Mouse (Mus musculus) heart, adult 2 months (tissue): Measurements from ENCODE around the gene Tob1. TPM values are rescaled to one million over a fixed set of nuclear protein-coding genes. Genes with fewer than 3 reads are reported as not detected.

Experiments used
- DNase-seq, 2 experiments: peaks; one replicate each; pipeline ENCODE4 v3.0.0; 2021
- H3K27ac ChIP-seq: fragments of 200-600 bp; 2 replicates; pipeline ENCODE4 v1.8.1; 2022
- H3K27me3 ChIP-seq: fragments of 200-500 bp; 2 replicates; pipeline ENCODE4 v1.6.1; 2012; ENCODE audit warnings: mild to moderate bottlenecking, low read length, inconsistent platforms, mixed read lengths; ENCODE audit not compliant: control insufficient read depth, insufficient read depth
- H3K36me3 ChIP-seq: fragments of 200-500 bp; 2 replicates; pipeline ENCODE4 v1.6.1; 2012; ENCODE audit warnings: low read length, inconsistent platforms; ENCODE audit not compliant: control insufficient read depth, insufficient read depth
- H3K4me1 ChIP-seq: fragments of 200-500 bp; 2 replicates; pipeline ENCODE4 v1.6.1; 2011; ENCODE audit warnings: low read length; ENCODE audit not compliant: control insufficient read depth, insufficient read depth
- H3K4me3 ChIP-seq: fragments of 200-600 bp; 2 replicates; pipeline ENCODE4 v1.8.1; 2022
- H3K79me2 ChIP-seq: fragments of 200-500 bp; replicated peaks from 2 replicates; pipeline ENCODE4 v1.6.1; 2012; ENCODE audit warnings: mild to moderate bottlenecking, inconsistent platforms, low read length, moderate library complexity, mixed read lengths; ENCODE audit not compliant: control insufficient read depth, insufficient read depth
- H3K9ac ChIP-seq: fragments of 200-500 bp; 2 replicates; pipeline ENCODE4 v1.6.1; 2012; ENCODE audit warnings: low read depth, mild to moderate bottlenecking, control low read depth, inconsistent platforms, low read length, mixed read lengths
- CTCF ChIP-seq: fragments of 200-600 bp; IDR thresholded peaks from 2 replicates; pipeline ENCODE4 v1.8.1; 2022; ENCODE audit warnings: antibody characterized with exemption, mild to moderate bottlenecking, moderate library complexity
- EP300 ChIP-seq: fragments of 200-500 bp; IDR thresholded peaks from 2 replicates; pipeline ENCODE4 v1.6.1; 2011; ENCODE audit warnings: low read depth, low read length, control low read depth; ENCODE audit not compliant: insufficient read depth
- POLR2A ChIP-seq: fragments of 200-500 bp; IDR thresholded peaks from 2 replicates; pipeline ENCODE4 v1.6.1; 2011; ENCODE audit warnings: mild to moderate bottlenecking, low read depth, low read length, control low read depth; ENCODE audit not compliant: insufficient read depth
- WGBS: fragments of 180-500 bp; shearing (Covaris S2); methylation state at CpG from one replicate; pipeline ENCODE4 v1.1.7; 2018; 5-methylcytosine and 5-hydroxymethylcytosine counted together
- intact Hi-C: fragments of 180-260 bp; cut with DNase I; formaldehyde crosslinking; loops from one replicate; pipeline ENCODE4 v1.15.1; 2025
- long read RNA-seq: library from polyadenylated mRNA; stranded (forward); transcript quantifications from one replicate; pipeline ENCODE4 v2.0.0, GENCODE M21; 2021
- polyA plus RNA-seq: library from polyadenylated mRNA; depleted of rRNA; stranded (reverse); fragments of >200 nt; gene quantifications from 2 replicates; pipeline ENCODE4 v1.2.3, GENCODE M21; 2012; rRNA removed
- total RNA-seq, 2 experiments: library from RNA; stranded (reverse); gene quantifications; 2 replicates each; pipeline ENCODE4 v1.2.3; 2021

The Tob1 gene
- total RNA-seq (10 to 100 TPM; 47.6 to 55.1 TPM), polyA plus RNA-seq (29.0 and 33.1 TPM in 2 replicates)
- long read RNA-seq, transcript Tob1-201 (2 exons, 2,288 nt): major isoform, 62 of 66 reads
- long read RNA-seq, partial matches to known transcripts: 4 of 66 reads
- long read RNA-seq, other reads (novel, unspliced or antisense): 0 of 66 reads

DNA sequence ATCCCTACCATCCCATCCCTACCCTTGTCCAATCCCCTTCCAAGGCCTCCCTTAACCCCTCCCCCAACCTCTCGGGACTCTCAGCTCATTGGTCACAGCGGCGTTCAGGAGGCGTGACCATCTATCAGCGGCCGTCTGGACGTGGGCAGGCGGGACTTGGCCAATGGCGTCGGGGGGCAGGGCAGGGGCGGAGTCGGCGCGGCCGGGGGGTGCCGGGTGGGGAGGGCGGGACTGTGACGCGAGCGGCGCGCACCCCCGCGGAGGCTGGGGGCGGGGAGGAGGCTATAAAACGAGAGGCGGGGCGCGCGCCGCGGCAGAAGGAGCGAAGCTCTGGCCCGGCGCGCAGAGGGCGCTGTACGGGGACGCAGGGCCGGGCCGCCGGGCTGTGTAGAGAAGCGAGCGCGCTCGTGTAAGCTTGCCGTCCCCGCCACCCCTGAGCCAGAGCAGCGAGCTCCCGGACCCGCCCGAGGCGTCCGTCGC, at the start of gene Tob1:
Tob1 (plus strand) TSS at position 331 of the 480 bp plus-strand sequence.
- intact Hi-C loops: loop anchor here (5.0 kb wide), 2 partner anchors 111 to 244 kb away; partner anchors contain the start of genes Gm20390, Luc7l3 and Nme1
- Histone ChIP-seq H3K27ac (peak within 1 kb of the TSS; percentile 94), H3K9ac (peak within 1 kb of the TSS; percentile 99), H3K79me2 (0 out of 2 replicates have a peak, but pooled peaks cover 2% of the 10 kb centered on the region), H3K27me3 (no peaks in the 10 kb centered on the region), H3K4me1 (no peaks in the 10 kb centered on the region), H3K4me3 (peak within 1 kb of the TSS; percentile 76), H3K36me3 (peaks cover 12% of the 10 kb centered on the region)
- WGBS: under 1% methylated on average over 44 of the region's 55 CpGs
- TF ChIP-seq EP300: peak; percentile 86; the same call in 1 of the 2 replicates
- peak; percentile 33 for TF ChIP-seq CTCF
- TF ChIP-seq POLR2A: peak; percentile 97
- DNase-seq: peak; percentile 96 to 98

DNA sequence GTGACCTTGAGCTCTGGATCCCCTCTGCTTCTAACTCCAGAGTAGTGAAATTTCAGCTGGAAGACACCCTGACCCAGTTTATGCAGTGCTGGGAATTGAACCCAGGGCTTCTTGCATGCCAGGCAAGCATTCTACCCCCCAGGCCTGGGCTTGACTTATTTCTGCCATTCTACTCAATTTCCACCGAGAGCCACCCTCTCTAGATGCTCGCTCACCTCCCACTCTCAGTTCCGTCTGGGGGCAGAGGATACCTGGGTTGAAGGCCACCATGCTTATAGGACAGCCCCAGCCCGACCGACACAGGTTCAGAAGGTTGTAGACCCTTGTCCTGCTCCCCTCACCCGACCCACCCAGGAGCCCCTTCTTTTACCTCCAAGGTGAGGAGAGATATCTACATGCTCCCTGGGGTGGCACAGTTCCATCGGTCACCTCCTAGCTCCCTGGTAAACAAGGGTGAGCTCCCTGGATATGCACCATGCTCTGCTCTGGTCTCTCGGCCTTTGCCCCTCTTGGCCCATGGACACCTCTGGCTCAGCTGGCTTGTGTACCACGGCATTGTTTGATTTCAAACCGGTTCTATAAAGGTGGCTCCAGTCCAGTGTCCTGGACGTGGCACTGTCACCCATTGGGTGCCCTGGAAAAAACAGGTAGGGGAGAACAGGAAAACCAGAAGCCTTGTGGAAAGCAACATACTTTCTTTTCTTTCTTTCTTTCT, 49.2 kb upstream of the Tob1 start:
- H3K9ac ChIP-seq: no peak overlapping the region
- intact Hi-C loops: loop anchor here (2.0 kb wide), 1 partner anchor 47 kb away; no protein-coding TSS in a partner anchor
- no peaks in the 10 kb centered on the region for H3K36me3 ChIP-seq
- peaks cover 16% of the 10 kb centered on the region for H3K4me1 ChIP-seq
- H3K27me3 ChIP-seq: no peaks in the 10 kb centered on the region
- DNase-seq: no peak
- H3K4me3 ChIP-seq: no peak overlapping the region
- TF ChIP-seq CTCF (no peak), EP300 (no peak), POLR2A (no peak)
- WGBS: 82% methylated on average over 11 of the region's 11 CpGs
- no peaks in the 10 kb centered on the region for H3K79me2 ChIP-seq
- peak overlapping the region; percentile 58 for H3K27ac ChIP-seq

DNA sequence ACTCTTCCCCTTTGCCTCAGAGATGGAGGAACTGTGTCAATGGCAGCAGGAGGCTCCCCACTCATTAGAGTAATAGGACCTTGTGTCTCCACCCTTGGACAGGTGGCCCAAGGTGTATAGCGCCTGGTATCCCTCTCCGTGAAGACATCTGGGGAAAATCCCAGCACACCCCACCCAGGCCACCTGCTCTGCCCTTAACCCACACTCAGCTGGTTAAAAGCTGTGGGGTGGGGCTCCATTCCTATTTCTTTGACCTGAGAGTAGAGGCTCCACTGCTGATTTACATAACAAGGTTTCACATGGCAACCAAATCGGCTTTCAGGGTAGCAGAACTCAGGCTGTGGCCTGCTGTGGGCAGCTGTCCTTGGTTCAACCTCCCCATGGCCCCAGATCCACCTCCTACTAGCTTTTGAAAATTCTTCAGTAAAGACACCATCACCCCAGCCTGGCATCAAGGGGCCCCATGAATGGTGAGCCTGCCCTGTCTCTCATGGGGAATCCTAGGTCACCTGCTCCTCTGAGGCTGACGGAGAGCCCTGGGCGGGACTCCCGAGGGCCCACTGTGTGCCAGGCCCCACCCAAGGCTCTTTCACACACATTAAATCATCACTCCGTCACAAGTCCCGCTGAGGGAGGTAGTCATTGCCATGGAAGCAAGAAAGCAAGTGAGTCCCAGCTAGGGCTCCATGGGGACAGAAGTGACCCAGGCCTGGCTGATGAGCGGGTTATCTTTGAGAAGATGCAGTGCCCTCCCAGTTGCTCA, 48.1 kb upstream of the Tob1 start:
- no peaks in the 10 kb centered on the region for H3K27me3 ChIP-seq
- no peak overlapping the region for H3K9ac ChIP-seq
- DNase-seq: no peak
- 87% methylated on average over 9 of the region's 9 CpGs for WGBS
- TF ChIP-seq POLR2A (no peak), EP300 (no peak), CTCF (no peak)
- H3K4me3 ChIP-seq: no peak overlapping the region
- no peaks in the 10 kb centered on the region for H3K79me2 ChIP-seq
- peaks cover 16% of the 10 kb centered on the region for H3K4me1 ChIP-seq
- H3K27ac ChIP-seq: no peak overlapping the region
- no peaks in the 10 kb centered on the region for H3K36me3 ChIP-seq
- intact Hi-C loops: no loop called here

DNA sequence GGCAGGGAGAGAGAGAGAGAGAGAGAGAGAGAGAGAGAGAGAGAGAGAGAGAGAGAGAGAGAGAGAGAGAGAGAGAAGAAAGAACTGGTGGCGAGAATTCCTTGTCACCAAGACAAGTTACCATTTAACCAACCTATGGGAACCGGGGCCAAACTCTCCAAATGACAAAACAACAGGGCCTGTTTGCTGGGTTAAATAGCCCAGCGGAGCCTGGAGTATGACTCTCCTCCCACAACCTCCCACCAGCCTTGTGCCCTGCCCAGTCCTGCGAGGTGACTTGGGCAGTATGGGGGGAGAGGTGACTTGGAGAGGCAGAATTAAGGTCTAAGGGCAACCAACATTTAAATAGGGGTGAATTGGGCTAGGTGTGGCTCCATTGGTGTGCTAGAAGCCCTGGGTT, 45.5 kb upstream of the Tob1 start:
- no peaks in the 10 kb centered on the region for H3K36me3 ChIP-seq
- H3K9ac ChIP-seq: no peak overlapping the region
- H3K27ac ChIP-seq: no peak overlapping the region
- H3K4me3 ChIP-seq: no peak overlapping the region
- no peaks in the 10 kb centered on the region for H3K79me2 ChIP-seq
- 83% methylated on average over 4 of the region's 4 CpGs for WGBS
- DNase-seq: no peak
- intact Hi-C loops: no loop called here
- peaks cover 6% of the 10 kb centered on the region for H3K4me1 ChIP-seq
- TF ChIP-seq CTCF (no peak), POLR2A (no peak), EP300 (no peak)
- H3K27me3 ChIP-seq: no peaks in the 10 kb centered on the region

DNA sequence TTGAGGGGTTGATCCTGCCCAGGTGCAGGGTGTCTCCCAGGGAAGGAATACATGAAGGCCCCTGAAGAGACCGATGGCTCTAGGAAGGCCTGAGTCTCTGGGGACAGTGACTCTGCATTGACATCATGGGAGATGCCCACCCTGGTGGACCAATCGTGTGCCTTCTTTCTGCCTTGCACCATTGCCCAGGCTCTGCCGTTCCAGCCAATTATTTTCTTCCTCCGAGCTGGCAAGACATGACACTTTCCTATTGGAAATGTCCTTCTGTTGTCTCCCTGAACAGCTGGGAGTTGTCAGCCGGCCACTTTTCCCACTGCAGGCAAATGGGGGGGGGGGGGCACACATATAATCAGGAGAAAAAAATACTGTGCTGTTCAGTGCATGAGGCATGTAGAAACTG, 43.0 kb upstream of the Tob1 start:
- 38% methylated on average over 5 of the region's 5 CpGs for WGBS
- intact Hi-C loops: no loop called here
- no peak overlapping the region for H3K4me3 ChIP-seq
- H3K9ac ChIP-seq: no peak overlapping the region
- TF ChIP-seq POLR2A (no peak), CTCF (no peak), EP300 (no peak)
- H3K4me1 ChIP-seq: no peaks in the 10 kb centered on the region
- no peak for DNase-seq
- no peaks in the 10 kb centered on the region for H3K79me2 ChIP-seq
- no peak overlapping the region for H3K27ac ChIP-seq
- H3K36me3 ChIP-seq: no peaks in the 10 kb centered on the region
- H3K27me3 ChIP-seq: no peaks in the 10 kb centered on the region

DNA sequence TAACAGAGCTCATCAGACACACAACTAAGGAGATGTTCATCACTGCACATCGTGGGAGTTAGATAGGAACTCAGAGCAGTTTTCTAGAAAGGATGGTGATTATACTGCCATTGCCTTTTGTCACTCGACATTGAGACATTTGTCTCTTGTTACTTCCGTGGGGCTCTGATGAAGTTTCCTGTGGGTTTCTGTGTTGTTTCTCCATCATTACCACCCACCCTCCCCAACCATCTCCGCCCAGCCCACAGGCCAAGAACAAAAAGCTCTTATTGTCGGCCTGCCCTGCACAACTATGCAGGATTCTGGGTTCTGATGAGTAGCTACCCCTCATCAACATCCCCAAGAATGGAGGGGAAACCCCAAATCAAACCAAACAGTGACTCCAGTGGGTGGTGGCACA, 41.7 kb upstream of the Tob1 start:
- WGBS: 58% methylated on average over 5 of the region's 5 CpGs
- no peak for TF ChIP-seq POLR2A
- no peak for TF ChIP-seq EP300
- no peak for TF ChIP-seq CTCF
- Histone ChIP-seq H3K27ac (no peak overlapping the region), H3K9ac (no peak overlapping the region), H3K36me3 (no peaks in the 10 kb centered on the region), H3K27me3 (no peaks in the 10 kb centered on the region), H3K4me3 (no peak overlapping the region), H3K79me2 (no peaks in the 10 kb centered on the region), H3K4me1 (no peaks in the 10 kb centered on the region)
- intact Hi-C loops: no loop called here
- no peak for DNase-seq
